Mouse (Mus musculus) thymus, postnatal 4 days (tissue): ENCODE measurements at regions not wholly inside any gene's neighbourhood (a gene's known extent, or its start where the extent isn't known, plus 50 kb on each side); places are given as distances from the start of the nearest gene placed in this dataset.

Experiments
- DNase-seq: peaks from one replicate; pipeline ENCODE4 v3.0.0; 2021

DNA sequence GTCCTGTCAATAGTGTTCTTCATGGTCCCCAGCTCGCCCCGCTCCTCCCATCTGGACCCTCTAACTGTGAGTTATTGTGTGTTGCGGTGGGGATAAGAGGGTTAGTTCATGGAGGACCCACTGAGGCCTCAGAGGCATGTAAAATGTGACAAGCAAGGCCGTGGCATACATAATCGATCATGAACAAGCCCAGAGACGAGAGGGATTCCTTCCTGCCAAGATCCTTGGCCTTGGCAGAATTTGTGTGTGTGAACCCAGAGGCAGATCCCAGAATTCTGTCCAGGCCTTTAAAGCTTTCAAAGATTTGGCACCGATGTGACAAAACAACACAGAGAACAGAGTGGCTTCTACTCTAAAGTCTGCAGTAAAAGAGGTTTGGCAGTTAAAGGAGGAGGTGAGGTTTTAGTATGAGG is 146.4 kb upstream of the Spdye4c start:
- no peak for DNase-seq

DNA sequence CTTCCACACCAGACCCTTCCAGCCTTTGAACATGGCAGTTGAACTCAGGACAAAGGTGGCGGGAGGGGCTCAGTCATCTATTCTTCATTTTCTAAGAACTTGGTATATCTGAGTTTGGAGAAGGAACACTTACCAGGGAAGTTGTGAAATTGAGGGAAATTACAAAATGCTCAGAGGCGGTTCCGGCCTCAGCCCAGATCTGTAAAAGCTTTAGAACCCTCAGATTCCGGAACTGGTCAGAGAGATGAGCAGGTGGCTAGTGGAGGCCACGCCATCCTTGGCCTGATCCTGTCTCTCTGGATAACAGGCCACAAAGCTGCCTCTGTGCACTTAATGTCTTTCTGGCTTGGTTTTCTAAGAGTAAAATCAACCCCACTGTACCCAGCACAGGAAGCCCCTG is 145.6 kb upstream of the Spdye4c start:
- no peak for DNase-seq

DNA sequence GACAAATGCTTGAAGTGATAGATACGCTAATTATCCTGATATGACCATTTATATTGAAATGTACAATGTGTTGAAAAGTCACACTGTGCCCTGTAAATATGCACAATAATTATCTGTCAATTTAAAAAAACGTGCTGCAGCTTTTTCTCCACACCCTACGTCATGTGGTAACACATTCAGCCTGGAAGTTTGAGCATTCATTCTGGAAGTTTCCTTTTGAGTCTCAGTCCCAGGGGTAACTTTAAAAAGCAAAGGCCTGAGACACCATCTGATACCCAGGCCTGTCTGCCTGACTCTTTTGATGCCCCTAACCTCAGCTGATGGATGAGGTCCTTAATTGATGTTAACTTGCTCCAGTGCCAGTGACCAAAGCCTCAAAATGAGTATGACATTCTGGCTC is 141.7 kb upstream of the Spdye4c start:
- DNase-seq, result no peak

DNA sequence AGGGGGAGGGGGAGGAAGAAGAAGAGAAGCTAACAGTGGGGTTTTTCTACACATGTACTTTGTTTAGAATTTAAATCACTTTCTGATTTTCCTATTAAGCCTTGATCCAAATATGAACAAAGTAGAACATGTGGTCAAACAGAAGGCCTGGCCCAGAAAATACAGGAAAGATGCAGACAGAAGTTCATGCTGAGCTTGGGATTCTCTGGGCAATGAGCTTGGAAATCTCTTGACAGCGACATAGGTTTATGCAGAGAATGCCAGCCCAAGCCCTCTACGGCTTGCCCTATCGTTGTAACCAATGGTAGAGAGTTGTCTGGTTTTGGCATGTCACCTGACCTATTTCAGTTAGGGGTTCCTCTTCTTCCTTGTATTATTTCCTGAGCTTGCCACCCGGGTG is 141.0 kb upstream of the Spdye4c start:
- DNase-seq, result no peak

DNA sequence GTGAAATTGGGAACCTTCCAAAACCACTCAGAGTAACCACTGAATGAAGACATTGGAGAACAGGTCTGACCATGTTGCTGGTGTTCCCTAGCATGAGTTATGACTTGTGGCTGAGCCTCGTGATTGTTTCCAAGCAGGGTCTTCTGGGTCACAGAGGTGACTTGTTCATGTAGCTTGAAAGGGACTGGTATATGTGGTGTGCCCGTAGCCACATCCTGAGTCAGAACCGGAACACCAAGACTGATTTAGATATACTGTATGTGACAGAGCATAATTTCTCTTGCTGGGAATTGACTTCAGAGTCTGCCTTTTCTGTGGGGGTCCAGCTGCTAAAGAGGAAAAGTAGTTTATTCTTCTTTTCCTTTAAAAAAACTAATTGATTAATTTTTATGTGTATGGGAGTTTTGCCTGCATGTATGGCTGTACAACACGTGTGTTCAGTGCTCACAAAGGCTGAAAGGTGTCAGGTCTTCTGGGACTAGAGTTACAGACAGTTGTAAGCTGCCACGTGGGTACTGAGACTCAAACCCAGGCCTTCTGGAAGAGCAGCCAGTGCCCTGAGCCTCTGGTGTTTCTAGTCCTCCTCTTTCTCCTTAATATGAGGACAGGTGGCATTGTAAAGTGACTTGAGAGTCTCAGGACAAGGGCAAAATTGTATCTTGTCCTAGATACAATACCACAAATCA is 139.3 kb upstream of the Spdye4c start:
- no peak for DNase-seq

DNA sequence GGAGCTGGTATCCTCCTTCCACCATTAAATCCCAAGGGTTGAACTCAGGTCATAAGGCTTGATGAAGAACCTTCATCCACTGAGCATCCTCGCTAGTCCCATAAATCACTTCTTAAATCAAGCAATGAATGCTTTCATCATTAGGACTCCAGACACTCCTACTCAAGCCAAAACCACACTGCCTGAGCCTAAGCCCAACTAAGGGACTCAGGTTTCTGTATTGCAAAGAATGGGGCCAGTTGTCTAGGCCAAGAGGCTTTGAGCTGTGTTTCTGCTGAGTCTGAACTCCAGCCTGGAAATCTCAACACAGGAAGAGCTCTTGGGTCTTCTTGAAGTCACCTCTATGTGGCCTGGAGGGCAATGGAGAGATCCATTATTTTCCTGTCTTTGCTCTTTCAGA is 138.4 kb upstream of the Spdye4c start:
- DNase-seq, result no peak

DNA sequence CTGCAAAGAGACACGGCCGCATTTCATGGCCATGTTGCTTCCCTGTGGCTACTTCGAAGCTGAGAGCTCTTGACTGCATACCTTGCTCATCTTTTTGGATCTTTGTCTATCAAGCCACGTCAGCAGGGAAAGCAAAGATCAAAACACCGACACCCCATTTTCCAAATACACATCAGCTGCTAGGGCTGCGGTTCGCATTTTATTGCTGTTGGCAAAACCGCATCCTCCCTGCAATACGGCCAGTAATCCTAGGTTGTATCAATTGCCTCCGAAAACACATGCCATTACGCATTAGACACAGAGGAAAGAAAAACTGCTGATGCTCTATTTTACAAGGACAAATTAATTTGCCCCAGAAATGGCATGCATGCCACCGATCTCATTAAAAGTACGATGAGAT is 136.5 kb upstream of the Spdye4c start:
- no peak for DNase-seq

DNA sequence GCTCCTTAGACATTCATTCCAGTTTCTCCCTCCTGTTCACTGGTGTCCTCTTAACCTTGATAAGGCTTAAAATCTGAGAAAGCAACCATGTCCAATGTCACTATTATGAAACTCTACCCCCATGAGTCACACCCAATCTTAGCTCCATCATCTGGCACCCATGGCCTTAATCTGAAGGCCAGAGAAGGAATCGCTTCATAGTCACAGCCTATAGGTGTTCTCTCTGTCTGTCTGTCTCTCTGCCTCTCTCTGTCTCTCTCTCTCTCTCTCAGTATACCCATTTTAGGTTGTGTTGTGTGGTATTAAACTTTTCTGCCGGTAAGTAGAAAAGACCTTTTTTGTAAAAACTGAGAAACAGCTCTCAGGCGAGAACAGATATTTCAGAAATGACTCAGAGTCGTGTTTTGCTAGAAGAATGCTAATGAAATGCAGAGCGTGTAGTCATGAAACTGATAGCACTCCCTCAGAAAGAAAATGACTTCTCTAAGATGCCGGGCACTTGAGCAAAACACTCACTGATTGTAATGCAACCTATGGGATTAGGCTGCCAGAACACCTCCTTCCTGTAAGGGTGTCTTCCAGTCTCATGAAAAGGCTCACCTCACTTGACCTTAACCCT is 133.3 kb upstream of the Spdye4c start:
- no peak for DNase-seq

DNA sequence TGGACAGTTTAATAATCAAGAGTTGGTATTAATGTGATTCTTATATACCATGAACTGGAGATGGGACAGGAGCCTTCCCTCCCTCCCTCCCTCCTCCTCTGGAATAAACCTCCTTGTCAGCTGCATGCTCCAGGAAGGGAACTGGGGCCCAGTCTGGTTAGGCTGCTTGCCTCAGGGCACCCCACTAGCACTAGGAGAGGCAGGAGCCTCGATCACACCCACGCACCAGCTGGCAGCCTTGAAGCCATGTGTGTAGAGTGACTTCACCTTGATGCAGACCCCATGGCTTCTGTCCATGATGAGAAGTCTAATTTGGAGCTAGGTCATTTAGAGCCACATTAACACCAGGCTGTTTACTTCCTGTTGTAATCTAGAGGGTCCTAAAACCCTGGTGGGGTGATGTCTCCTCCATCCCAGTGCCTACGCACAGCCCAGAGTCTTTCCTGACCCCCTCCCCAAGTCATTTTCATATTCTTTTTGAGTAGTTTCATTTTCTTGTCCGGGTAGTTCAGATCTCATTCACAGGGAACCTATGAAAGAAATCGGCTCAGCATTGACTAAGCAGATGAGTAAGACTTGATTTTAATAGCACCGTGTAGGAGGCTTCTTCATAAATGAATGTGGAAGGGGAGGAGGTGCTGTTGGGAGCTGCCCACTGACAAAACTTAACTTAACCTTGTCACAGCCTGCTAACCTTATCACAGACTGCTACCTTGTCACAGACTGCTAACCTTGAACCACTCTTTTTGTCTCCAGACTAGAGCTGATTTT is 125.6 kb upstream of the Spdye4c start:
- no peak for DNase-seq

DNA sequence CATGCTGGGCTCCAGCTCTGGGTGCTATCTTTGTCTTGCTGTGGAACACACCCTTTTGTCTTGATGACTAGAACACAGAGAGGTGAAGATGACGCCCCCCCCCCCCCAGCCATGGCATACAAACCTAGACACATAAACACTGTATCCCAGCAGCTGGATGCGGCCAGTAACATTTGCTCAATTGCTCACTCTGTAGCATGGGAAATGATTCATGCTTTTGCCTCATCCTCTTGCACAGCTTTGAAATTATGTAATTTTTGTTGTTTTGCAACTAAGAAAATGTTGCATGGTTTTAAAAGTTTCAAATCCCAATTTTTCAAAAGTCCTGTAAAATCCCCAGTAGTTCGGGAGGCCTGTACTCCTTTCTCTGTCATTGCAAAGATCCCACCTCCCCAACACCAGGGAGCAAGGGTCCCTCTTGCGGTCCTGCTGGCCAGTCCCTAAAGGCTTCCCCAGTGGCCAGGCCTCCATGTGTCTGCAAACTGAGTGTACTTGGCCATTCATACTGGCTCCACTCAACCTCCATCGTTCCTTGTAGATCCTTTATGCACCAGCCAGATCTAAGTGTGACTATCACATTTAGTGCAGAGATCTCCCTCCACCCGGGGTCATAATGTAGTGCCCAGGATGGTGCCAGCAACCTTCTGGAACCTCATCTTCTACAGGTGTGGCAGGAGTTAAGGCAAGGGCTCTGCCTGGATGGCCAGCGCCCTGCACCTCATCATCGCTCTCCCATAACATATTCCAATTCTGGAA is 123.3 kb upstream of the Spdye4c start:
- no peak for DNase-seq

DNA sequence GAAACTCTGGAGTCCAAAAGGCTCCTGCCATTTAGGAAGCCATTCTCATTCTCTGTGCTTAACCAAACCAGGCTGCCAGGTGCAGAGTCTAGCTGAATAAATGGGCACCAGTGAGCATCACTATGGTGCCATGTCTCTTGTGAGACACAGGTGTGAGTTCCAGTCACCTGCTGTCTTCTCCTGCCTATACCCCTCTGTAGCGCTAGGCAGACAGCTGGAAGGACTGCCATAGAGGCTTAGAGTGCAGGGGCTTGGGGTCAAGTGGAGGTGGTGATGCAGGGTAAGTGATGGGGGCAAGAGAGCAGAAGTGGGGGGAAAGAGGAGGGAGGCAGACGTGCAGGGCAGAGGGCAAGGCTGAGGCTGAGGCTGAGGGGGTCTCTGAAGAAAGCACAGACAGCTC is 122.7 kb upstream of the Spdye4c start:
- DNase-seq, result no peak

DNA sequence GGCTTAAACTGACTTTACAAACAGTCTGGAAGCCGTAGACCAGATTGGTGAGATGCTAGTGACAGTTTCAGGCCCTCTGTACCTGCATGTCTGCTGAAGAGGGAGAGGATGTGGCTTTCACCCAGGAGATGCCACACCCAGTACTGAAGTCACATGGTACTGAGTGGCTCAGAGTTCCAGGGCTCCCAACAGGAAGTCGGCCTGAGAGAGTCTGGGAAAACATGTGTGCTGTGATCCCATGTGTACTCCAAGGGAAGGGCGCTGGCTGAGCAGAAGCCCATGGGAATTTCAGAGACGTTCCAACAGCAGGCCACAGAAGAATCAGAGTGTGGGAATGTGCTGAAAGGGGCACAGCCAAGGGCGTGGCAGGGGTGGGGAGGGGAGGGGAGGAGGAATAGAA is 120.7 kb upstream of the Spdye4c start:
- DNase-seq, result peak; percentile 33

DNA sequence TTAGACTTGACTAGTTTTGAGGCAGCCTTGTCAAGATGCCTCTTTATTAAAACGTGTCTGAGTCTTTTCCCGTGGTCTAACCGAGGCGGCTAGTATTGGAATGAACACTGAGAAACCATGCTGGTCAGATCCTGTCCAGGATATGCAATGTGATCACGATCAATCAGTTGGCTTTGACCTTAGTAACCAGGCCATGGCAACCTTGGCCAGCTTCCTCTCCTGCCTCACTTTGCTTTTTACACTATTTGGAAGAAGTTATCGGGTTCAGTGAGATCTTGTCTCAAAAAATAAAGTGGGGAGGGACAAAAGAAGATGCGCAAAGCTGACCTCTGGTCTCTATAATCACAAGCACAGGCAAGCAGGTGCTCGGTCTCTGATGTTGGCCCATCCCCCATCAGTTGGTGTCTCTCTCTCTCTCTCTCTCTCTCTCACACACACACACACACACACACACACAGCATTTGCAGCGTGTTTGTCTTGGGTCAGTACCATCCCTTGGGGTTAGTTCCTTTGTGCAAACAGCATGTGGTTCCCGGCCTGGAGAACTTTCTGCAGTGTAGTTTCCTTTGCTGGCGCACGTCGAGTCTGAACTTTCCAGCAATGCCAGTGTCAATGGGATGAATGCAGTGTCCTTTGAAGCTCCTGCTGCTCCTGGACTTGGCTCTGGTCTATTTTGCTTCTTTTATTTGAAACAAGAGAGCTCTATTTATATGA is 117.6 kb upstream of the Spdye4c start:
- DNase-seq, result no peak

DNA sequence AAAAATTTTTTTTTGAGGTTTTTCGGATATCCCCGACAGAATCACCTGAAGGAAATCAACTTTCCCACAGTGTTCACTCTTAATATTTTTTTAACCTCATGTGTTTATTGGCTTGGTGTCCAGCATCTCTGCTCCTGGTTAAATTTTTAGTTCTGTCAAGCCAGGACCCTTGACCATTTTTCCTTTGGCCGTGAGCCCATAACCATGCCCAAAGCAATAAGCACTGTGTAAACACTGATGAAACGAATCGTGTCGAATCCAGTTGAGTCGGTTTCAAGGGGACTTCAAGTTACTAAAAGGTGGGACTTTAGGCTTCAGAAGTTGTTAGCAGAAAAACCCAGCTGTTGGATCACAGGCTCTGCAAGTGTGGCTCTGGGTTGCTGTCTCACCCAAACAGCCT is 117.0 kb upstream of the Spdye4c start:
- no peak for DNase-seq

DNA sequence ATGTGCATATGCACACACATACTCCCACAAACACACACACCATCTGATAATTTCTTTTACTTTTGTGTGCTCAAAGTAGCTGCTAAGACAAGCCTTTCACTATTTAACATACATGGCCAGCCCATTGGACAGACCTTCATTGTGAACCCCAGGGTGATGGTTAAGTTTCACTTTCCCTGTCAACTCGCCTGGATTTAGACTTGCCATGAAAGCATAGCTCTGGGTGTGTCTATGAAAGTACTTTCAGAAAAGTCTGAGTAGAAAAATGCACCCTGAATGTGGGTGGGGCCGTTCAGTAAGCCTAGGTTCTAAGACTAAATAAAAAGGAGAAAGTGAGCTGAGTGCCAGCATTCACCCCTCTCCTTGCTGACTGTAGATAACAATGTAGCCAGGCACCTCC is 113.8 kb upstream of the Spdye4c start:
- no peak for DNase-seq

DNA sequence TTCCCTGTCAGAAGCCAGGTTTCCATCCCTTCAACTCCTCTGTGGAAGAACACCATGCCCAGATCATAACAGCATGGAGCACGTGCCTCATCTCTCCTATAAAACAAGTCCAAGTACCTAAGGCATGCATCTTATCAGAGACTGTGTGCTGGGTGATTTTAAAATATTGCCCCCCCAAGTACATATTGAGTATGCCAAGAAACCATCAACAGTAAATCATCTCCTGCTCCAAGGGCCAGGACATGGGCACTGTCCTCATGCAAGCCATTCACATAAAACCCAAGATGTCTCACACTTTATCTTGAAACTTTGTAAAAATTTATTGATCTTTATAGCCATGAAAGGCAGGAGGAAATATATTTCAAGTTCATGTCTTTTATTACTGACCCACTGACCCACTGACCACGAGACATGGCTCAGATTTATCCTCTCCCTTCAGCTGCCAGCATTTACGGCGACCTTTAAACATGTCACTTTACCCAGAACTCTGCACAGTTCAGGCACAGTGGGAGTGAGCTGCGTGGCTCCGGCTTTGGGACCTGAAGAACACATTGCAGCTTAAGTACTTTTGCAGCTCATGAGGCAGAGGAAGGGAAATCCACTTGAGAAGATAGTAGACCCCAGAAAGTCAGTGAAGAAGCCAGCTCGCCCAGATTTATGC is 99.7 kb upstream of the Spdye4c start:
- DNase-seq, result no peak

DNA sequence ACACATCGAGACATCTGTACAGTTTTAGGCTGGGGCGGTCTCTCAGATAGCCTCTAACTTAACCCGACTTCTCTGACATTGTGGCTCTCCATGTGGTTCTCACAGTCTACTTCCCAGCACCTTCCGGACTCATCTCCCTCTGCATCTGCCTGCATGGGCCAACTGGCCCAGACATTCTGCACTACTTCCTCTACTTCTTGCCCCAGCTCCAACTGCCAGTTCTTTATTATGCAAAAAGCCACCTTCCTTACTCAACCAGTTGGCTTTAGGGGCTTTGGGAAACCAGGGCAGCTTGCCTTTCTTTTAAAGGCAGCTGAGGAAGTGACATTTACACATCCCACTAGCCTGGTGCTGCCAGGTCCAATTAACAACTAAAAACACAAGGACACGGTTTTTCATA is 97.1 kb upstream of the Spdye4c start:
- no peak for DNase-seq

DNA sequence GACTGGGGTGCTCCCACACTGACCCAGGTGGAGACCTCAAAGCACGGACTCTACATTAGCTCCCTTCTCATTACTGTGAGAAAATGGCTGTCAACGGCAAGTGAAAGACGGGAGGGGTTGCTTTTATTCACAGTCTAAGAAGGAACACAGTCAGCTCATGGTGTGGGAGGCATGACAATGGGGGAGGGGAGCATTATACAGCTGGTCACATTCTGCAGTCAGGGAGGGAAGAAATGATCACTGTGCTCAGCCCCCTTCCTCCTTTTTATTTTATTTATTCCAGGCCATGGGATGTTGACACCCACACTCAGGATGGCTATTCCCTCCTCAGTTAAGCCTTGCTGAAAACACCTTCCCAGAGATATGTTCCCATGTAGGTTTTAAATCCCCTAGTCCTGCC is 93.1 kb upstream of the Spdye4c start:
- no peak for DNase-seq

DNA sequence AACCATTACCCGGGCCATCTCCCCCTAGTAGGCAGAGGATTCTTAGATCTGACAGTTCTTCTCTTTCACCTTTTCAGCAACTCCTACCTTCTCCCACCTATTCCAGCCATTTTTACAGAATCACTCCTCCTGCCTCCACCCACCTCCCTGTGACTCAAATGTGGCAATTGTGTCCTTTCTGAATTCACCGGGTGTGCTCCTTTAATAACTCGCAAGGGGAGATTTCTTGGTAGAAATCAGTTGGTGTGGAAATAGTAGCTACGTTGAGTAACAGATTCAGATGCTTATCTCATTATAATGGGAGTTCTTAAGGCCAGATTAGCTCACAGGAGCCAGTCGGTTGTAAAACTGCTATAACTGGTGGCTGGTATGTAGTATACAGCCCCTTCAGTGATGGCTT is 92.4 kb upstream of the Spdye4c start:
- no peak for DNase-seq

DNA sequence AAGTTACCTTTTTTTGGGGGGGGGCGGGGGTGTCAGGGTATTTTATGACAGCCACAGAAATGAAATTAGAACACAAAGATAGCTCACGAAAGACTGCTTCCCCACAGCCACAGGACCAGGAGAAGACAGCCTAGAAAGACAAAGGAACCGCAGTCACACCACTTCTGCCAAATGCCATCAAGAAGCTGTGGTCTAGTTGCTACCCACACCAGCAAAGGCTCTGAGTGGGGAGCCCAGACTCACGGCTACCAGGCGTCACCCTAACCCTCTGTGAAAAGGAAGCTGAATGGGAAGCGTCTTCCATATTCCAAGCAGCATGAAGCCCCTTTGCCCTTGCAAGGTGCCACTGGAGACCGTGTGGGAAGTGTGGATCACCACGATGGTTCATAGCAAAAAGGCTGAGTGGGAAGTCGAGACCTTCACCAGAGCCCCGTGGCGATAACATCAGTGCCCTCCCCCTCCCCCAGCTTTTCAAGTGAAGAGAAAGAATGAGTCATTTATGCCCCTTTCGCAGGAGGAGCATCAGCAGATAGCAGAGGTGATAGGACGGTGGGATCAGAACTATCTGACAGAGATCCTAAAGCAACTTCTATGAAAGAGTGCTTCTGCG is 91.3 kb upstream of the Spdye4c start:
- peak; percentile 46 for DNase-seq

DNA sequence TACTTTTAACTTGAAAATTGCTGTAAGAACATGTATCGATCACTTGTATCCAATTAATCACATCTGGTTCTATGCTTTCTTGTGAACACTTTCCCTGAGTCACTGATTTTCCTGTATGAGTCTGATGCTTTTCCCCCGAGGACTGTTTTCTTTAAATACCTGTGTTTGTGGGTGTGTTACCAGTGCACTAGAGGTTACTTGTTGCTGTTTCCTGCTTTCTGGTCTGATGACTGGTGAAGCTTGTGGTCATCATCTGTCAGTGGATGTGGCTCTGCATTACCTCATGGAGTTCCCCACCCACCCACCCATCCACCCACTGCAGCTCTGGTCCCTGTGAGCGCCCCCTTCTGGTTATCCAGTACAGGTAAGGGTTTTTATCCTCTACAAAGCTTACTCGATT is 88.3 kb upstream of the Spdye4c start:
- DNase-seq, result peak; percentile 15
